Mouse (Mus musculus): ENCODE results near the gene Tsen2. TPM values are rescaled to one million over a fixed set of nuclear protein-coding genes. Genes with fewer than 3 reads are reported as not detected.
A peak's percentile ranks its signal among the peaks of the same experiment; 100 is the strongest.

Tsen2 gene
- total and polyA plus RNA-seq, 3 experiments = 3.1 to 13.8 (median 8.0) TPM

DNA sequence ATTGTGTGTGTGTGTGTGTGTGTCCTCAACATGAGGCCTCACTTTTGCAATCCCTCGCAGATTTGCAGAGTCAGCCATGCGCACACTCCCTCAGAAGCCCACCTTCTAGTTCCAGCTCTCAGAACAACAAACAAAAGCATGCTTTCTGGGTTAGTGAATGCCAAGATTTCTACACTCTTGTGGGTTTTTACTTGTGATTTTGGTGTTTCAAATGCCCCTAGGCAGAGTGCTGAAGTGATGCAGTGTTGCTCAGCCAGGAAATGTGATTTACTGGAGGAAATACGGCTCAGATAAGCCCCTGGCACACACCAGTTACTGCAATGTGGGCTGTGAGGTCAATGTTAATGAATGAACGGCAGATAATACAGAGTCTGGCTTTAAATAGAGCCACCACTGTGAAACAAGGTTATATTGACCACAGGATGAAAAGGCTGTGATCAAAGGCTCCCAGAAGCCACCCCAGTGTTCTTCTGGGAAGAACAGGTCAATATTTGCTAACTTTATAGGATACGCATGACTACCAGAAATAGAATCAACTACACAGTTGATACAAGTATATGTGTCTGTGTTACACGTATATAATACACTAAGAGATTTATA, 2.7 kb upstream of the Tsen2 start:
- no peak for DNase-seq

DNA sequence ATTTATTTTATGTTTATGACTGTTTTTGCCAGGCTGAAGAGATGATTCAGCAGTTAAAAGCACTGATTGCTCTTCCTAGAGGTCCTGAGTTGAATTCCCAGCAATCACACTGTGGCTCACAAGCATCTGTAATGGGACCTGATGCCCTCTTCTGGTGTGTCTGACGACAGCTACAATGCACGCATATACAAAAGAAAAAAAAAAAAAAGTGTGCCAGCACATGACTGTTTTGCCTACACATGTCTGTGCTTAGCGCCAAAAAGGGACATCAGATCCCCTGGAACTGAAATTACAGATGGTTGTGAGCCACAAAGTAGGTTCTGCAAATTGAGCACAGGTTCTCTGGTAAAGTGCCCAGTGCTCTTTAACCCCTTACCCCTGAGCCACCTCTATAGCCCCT, 2.1 kb upstream of the Tsen2 start:
- no peak for DNase-seq

DNA sequence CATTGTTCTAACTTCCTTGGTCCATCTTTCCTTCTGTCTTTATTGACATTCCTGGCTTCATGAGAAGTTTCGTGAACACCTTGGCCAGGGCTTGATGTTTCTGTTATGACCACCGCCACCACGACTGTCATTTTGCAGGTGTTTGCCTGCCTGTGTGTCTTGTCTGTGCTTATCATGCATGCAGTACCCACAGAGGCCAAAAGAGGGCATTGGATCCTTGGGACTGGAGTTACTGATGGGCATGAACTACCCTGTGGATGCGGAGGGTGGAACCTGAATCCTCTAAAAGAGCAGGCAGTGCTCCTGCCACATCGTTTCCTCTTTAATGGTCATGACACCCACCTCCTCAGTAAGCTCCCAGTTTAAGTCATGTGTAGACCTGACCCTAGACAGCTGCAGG, 1.8 kb downstream of the Tsen2 start:
- DNase-seq = peak; percentile 45

DNA sequence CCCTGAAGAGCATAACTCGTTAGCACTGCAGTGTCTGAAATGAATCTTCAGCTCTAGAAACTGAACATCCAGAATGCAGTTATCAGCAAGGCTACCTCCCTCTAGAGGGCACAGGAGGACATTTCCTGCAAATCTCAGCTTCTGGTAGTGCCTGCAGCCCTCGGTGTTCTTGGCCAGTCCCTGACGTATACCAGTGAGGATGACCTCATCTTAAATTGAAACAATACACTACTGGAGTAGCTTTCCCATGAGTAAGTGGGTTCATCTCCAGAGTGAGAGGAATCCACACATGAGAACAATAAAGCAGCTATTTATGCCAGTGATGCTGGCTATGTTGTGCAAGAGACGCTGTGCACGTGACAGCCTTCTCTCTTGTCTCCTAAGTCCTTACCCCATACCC, 11.0 kb downstream of the Tsen2 start:
- no peak for DNase-seq

DNA sequence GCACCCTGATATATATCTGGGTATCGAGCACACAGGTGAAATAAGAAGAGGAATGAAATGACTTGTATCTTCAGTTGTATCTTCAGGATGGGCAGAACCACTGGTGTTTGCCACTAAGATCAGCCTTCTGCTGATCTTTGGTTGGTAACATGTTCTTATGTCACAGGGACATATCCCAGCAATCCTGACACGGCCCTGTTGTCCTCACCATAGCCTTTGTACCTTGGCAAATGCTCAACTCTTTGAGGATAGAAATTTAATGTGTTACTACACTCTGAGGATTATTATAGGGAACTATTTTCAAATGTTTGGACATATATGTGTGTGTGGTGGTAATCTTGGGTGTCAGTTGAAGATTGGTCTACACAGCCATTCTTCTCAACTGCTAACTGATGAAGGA, 13.7 kb downstream of the Tsen2 start:
- no peak for DNase-seq

DNA sequence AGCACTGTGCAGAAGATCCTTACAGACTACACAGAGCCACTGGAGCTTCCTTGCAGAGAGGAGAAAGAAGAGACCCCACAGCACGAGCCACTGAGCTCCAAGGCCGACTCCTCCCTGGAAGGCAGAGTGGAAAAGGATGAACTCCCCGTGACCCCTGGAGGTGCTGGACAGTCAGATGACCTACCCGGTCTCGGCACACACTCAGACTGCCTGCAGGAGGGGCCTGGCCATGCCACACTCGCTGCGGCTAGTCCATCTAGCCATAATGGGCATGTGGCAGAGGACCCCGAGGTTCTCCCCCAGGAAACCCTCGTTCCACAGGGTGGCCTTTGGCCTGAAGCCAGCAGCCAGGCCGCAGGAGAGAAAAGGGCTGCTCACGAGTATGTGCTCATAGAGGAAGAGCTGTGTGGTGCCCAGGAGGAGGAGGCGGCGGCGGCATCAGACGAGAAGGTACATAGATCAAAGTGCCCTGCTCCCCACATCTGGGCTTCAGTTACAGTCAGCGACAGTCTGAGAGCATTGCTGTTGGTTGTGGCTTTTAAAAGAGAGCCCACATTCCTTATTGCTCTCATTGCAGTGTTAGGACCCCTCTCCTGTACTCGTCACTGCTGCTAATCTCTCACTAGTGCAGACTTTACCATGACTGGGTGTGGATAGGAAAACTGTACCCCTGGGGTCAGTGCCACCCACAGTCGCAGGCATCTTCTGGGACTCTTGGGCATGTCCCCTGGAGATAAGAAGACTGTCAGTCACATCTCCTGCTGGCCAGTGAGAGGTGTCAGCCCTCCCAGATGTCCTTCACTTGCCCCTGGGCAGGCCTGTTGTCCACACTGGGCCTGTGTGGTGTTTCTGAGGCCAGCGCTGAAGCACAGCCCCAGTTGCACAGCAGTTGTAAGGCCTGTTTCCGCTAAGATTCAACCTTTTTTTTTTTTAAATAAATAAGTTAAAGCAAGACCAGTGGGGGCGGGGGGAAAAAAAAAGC, 15.5 kb downstream of the Tsen2 start:
- peak; percentile 50 for DNase-seq

DNA sequence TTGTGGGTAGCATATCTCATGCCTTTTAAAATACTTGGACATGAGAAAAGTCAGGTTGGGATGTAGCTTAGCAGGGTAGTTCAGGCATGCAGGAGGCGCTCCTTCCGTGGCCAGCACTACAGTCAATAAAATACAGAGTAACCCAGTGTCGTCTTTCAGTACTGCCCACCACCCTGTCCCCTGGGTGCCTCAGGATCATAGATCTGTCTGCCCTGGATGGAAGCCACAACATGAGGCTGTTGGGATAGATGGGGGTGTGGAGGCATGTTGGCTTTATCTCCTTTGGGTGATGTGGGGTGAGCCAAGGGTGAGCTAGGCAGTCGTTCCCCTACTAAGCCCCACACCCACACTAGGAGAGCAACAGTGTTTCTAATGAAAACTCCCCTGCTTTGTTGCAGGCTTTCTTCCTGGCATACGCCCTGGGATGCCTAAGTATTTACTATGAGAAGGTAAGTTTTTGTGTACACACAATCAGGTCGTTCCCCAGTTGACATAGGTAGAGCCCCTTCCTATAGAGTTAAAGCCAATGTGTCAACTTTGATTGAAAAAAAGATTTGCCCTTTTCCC, 21.1 kb downstream of the Tsen2 start:
- no peak for DNase-seq

DNA sequence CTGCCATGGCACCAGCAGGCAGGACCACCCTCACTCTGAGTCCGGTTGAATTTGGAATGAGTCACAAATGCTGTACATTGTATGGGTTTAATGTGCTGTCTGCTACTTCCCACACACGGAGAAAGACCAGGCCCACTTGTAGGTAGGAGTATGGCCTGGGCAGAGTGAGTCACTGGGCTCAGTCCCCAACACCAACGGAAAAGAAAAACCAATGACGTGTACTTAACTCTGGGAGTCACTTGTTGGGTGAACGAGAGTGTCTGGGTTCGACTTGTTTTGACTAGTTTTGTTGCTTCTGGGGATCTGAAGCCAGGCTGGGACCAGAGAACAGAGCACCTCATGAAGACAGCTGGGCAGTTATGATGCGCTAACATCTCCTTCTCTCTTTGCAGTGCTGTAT, 29.7 kb downstream of the Tsen2 start:
- no peak for DNase-seq

DNA sequence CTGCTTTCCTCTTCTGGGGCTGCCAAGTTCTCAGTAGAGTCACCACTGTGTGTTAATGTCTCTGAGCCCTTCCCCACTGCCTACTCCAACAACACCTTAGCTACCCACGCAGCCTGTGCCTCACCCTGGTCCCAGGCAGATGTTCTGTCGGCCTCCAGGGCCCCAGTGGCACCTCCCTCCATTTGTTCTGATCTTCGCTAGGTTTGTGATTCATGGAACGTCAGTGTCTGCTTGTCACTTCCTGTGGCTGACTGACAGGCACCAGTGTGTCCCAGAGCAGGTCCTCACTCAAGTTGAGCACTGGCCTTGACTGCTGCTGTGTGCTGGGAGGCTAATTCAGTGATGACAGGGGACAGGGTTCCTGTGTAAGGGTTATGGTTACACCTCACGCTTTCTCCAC, 32.9 kb downstream of the Tsen2 start:
- DNase-seq = no peak

DNA sequence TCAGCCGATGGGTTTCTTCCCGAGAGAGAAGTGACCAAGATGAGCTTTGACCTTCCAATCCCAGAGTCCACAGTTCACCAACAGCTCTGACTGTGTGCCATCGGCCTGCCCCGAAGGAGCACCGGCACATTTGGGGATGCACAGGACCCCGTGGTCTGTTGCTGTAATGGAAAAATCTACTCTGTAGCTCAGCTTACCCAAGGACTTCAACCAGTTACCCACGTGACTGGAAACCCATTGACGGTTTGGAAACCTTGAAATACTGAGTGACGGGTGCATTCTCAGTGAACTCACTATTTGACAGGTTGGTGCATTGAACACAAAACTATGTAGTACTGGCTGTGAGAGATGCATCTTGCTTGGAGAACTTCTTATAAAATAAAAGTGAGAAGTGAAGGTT, 33.5 kb downstream of the Tsen2 start:
- no peak for DNase-seq

DNA sequence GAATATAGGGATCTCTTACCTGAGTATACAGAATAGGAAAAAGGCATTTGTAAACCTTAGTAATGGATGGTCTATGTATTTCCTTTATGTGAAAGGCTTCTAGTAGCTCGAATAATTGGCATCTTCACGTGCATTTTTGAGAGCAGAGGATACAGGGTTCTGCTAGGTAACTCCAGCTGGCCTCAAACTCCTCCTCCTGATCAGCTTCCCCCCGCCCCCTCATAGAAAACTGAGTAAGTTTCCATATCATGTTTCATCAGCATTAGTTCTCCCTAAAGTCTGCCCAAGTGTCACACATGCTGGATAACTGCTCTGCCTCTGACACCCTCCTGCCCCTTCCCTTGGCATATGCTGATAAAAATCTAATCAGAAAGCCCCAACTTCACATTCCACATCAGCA, 36.3 kb downstream of the Tsen2 start:
- no peak for DNase-seq

DNA sequence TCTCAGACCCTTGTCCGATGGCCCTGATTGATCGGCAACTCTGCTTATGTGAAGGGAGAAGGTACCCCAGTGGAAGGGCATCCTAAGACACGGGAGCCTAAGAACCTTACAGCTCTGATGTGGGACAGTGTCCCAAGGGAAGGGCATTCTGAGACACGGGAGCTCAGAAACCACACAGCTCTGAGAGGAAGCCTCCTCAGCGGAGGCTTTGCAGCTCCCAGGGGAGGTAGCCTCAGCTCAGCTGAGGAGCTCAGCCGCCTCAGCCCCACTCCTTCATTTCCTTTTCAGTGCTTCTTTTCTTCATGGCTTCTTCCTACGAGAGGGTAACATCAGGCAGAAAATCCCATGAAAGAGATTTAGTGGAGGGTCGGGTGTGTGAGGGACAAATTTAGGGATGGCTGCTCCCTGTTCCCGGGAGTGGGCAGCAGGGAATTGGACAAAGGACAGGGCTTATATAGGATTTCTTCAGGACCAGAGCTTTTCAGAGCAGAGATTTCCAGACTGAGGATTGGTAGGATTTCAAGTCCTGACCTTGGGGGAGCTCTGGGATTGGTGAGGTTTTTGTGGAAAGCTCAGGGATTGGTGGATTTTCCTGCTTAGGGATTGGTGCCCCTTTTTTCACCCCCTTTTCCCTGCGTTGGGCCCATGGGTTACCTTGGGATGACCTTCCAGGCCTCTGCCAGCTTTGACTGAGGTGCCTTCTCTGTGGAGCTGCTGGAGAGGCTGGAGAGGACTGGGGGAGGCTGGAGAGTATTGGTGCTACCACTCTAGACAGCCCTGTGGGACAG, 38.1 kb downstream of the Tsen2 start:
- DNase-seq = no peak

DNA sequence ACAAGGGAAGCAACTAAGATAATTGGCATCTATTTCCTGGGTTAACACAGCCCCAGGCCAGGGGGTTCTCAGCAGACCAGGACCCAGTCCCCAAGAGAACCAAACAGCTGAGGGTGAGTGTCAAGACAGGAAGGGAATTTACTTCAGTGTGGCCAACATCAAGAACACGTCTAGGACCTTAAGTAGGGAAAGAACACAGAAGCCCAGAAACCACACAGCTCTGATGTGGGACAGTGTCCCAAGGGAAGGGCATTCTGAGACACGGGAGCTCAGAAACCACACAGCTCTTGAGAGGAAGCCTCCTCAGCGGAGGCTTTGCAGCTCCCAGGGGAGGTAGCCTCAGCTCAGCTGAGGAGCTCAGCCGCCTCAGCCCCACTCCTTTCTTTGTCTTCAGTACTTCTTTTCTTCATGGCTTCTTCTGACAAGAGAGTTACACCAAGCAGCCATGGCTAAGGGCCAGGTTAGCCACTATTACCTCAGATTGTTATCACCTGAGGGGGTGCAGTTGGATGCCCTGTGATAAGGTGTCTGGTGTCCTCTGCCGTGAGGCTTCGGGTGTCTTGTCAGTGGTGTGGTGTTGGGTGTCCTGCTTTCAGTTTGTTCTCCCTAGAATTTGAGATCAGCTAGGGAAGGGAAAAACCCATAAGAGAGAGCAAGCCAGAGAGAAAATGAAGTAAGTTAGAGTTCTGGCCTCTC, 39.1 kb downstream of the Tsen2 start:
- no peak for DNase-seq

DNA sequence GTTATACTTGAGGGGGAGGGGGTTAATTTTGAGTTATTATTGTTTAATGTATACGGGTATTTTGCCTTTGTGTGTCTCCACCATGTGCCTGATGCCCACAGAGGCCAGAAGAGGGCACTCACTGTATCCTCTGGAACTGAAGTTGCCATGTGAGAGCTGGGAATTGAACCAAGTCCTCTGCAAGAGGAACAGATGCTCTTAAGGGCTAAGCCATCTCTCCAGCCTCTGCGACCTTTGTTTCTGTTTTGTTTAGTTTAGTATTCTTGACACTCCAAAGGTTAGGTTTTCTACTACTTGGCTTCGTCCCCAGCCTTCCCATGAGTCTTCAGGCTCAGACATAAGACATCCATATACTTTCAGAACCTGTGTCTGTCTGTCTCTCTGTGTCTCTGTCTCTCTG, 39.7 kb downstream of the Tsen2 start:
- no peak for DNase-seq

DNA sequence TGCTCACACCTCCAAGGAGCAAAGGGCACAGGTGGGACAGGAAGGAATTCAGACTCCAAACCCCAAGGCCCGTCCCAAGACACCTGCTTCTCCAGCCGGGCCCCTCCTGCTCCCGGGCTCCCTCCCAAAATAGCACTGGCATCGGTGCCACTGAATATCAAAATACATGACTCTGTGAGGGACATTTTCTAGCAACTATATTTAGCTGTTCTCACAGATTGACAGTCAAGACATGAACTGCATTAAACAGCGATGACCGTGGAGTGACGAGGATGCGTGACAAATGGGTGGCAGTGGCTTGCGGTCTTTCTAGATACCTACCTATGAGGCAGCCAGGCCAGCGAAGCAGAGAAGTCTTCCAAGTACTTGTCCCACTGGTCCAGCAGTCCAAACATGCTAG, 41.9 kb downstream of the Tsen2 start:
- DNase-seq = no peak

DNA sequence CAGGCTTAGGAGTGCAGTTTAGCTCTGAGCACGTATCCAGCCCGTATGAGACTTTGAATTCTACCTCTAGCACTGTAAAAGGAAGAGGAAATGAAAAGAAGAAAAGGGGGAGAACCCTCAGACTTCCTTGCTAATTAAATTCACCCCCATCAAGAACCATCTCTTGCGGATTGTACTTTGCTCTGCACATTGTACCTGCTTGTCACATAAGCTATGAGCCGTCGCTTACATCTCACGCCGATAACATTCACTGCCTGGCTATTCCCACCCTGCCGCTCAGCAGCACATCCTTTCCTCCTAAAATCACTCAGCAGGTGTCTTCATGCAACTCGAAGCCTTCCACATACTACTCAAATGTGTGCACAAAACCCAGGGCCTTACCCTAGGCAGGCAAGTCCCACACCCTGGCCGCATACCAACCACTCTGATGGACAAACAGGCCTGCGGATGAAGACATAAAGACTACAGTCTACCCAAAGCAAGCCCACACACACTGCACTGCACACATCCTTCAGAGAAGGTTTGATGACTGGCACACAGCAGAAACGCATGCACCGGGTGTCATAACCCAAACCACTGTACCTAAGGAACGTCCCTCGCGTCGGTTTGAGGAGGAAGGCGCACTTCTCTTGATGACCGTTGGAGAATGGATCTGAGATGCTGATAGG, 47.4 kb downstream of the Tsen2 start:
- no peak for DNase-seq

DNA sequence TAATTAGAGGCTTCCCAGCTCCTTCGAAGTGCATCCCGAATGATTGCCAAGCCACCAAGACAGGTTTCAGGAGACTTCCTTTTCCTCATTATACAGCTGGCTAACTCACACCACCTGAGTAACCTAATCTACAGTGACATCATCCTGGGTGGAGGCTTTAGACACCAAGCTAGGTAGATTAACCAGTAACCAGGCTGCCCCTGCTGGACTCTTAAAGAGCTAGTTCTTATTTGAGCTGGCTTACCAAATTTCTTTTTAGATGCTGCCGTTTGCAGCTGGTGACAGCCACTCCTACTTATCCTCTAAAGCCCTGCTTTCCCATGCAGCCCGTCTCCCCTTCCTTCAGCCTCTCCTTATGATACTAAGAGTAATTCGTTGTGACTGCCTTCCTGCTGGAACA, 48.0 kb downstream of the Tsen2 start, which contains the start of gene Mkrn2os:
Gene Mkrn2os, minus strand, starts transcription at position 119 of the 400 bp plus-strand sequence.
- no peak for DNase-seq

DNA sequence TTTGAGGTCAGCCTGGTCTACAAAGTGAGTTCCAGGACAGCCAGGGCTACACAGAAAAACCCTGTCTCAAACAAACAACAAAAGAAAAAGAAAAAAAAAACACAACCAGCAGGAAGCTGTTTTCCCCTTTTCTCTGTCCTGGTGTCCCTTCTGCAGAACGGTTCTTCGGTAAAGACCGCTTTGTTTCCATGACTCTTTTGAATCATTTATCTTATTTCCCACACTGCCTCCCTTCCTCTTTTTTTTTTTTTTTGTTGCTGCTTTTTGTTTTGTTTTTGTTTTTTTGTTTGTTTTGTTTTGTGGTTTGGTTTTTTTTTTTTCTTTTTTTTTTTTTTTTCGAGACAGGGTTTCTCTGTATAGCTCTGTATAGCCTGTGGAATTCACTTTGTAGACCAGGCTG, 48.8 kb downstream of the Tsen2 start:
- DNase-seq = no peak

DNA sequence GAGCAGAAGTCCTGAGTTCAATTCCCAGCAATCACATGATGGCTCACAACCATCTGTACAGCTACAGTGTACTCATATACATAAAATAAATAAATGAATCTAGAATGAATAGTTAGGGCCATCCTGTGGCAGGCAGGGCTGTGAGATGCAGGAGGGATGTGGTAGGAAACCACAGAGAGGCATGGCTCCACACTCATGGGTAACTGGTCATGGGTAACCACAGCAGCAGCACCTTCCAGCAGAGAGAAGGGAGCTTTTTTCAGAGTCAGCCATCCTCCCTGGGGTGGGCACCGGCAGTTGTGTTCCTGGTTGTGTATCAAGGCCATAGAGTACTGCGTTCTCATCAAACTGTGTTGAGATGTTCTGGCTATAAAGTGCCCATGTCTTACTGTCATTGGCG, 50.0 kb downstream of the Tsen2 start:
- no peak for DNase-seq

DNA sequence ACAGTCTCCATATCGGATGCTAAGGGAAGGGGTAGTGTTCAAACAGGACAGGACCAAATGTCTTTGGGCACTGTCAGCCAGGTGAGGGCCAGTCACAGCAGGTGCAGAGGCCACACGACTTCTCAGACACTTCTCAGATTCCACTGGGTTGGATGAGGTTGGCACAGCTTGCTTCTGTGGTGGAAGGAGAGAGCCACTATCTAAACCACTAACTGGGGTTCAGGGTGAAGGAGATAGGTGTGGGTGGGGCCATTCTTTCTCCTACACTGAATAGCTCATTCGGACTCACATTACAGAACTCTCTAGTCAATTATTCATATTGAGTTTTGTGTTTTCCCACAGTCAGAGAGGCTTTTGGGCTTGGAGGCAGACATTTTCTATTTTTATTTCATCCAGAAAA, 51.2 kb downstream of the Tsen2 start:
- DNase-seq = no peak

DNA sequence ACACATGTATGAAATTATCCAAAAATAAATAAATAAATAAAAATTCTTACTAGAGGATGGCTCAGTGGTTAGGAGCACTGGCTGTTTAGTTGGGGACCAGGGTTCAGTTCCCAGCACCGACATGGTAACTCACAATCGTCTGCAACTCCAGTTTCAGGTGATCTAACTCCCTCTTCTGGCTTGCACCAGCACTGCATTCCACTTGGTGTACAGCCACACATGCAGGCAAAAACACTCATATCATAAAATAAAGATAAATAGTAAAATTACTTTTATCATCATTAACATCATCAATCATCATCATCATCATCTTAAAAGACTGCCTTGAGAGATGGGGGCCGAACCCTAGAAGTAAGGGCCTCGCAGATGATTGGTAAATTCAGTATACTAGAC, 56.9 kb downstream of the Tsen2 start:
- DNase-seq = no peak

All from adrenal gland, adult 2 months (tissue).